Mouse (Mus musculus) brain, embryonic 14.5 days (tissue): ENCODE results near the gene Slc30a3. TPM values are rescaled to one million over a fixed set of nuclear protein-coding genes. Genes with fewer than 3 reads are reported as not detected.

Experiments
- DNase-seq: peaks from one replicate; pipeline ENCODE4 v3.0.0-alpha.2; 2011; ENCODE audit warnings: low read depth
- CTCF ChIP-seq: fragments of 200-500 bp; IDR thresholded peaks from 2 replicates; pipeline ENCODE4 v1.5.1; 2012; ENCODE audit warnings: inconsistent platforms, mild to moderate bottlenecking, moderate library complexity, borderline replicate concordance; ENCODE audit not compliant: insufficient read depth, insufficient read length; ENCODE audit errors: extremely low read depth
- POLR2A ChIP-seq: fragments of 200-500 bp; IDR thresholded peaks from 2 replicates; pipeline ENCODE4 v1.6.1; 2012; ENCODE audit warnings: mild to moderate bottlenecking, inconsistent platforms, borderline replicate concordance; ENCODE audit not compliant: poor library complexity, insufficient read depth, insufficient read length, severe bottlenecking; ENCODE audit errors: extremely low read depth
- polyA plus RNA-seq: library from polyadenylated mRNA; depleted of rRNA; stranded (reverse); fragments of >200 nt; gene quantifications from 2 replicates; pipeline ENCODE4 v1.2.3, GENCODE M21; 2012

Gene Slc30a3
- polyA plus RNA-seq, 1 experiment, result 31.6 TPM

DNA sequence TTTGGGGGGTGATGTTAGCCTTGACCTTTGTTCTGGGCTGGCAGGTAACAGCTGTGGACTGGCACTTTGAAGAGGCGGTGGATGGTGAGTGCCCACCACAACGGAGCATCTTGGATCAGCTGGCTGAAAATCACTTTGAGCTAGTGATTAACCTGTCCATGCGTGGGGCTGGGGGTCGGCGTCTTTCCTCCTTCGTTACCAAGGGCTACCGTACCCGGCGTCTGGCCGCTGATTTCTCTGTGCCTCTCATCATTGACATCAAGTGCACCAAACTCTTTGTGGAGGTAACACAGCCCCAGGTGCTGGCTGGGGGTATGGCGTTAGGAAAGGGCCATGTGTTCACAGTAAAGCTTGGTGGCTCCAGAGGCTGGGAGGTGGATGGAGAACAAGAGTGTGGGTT lies 36.2 kb downstream of the Slc30a3 start:
- no peak for DNase-seq
- TF ChIP-seq POLR2A, result no peak
- TF ChIP-seq CTCF, result no peak

DNA sequence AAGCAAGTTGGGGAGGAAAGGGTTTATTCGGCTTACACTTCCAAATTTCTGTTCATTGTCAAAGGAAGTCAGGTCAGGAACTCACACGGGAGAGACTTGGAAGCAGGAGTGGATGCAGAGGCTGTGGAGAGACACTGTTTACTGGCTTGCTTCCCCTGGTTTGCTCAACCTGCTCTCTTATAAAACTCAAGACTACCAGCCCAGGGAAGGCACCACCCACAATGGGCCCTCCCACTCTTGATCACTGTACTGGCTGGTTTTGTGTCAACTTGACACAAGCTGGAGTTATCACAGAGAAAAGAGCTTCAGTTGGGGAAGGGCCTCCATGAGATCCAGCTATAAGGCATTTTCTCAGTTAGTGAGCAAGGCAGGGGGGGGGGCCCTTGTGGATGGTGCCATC lies 37.0 kb downstream of the Slc30a3 start:
- no peak for TF ChIP-seq CTCF
- no peak for TF ChIP-seq POLR2A
- DNase-seq, result no peak

DNA sequence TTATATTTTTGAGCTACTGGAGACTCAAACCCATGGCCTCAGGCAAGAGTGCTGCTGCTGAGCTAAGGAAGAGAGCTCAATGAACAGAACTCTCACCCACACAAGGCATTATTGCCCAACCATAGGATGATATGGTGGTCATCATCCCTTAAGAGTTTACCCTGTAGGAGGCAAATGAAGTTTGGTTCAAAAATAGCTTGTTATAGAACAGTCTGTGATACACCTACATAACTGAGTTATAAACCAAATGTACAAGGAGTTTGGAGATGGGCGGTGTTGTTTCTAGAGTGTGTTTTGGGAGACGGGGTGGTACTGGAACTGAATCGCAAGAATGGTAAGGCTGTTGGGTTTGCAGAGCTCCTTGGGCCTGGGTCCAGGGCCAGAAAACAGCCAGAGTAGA lies 38.2 kb downstream of the Slc30a3 start:
- DNase-seq, result no peak
- TF ChIP-seq POLR2A (no peak), CTCF (no peak)

DNA sequence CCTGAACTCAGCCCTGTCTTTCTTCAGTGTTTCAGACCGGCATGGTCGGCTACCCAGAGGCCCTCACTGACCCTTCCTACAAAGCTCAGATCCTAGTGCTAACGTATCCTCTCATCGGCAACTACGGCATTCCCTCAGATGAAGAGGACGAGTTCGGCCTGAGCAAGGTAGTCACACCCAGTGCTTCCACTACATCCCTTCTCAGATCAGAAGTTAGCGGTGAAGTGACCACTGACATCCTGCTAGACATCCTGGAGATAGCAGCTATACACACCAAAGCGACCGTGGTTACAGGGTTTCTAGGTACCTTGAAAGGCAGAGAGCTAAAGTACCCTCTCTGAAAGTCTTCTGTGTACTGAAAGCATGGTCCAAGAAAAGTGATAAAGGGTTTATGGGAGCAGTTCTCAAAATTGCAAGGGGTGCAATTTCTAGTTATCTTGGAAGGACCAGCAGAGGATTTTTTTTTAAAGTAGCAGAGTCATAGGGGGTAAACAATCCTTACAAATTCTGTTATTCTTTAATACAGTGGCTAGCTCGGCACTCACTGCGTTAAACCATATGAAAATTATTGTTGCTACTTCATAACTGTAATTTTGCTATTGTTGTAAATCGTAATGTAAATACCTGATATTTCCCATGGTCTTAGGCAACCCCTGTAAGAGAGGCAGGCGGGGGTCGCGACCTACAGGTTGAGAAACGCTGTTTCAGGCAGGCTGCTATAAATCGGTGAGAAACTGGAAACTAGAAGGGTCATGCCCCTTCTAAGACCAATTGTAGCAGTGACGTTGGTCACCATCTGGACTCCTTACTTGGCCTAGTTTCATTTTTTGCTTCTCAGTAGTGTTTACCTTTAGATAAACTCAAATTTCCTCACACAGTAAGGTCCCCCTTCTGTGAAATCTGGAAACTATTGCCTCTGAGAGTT lies 52.6 kb downstream of the Slc30a3 start:
- DNase-seq, result no peak
- TF ChIP-seq POLR2A (no peak), CTCF (no peak)

DNA sequence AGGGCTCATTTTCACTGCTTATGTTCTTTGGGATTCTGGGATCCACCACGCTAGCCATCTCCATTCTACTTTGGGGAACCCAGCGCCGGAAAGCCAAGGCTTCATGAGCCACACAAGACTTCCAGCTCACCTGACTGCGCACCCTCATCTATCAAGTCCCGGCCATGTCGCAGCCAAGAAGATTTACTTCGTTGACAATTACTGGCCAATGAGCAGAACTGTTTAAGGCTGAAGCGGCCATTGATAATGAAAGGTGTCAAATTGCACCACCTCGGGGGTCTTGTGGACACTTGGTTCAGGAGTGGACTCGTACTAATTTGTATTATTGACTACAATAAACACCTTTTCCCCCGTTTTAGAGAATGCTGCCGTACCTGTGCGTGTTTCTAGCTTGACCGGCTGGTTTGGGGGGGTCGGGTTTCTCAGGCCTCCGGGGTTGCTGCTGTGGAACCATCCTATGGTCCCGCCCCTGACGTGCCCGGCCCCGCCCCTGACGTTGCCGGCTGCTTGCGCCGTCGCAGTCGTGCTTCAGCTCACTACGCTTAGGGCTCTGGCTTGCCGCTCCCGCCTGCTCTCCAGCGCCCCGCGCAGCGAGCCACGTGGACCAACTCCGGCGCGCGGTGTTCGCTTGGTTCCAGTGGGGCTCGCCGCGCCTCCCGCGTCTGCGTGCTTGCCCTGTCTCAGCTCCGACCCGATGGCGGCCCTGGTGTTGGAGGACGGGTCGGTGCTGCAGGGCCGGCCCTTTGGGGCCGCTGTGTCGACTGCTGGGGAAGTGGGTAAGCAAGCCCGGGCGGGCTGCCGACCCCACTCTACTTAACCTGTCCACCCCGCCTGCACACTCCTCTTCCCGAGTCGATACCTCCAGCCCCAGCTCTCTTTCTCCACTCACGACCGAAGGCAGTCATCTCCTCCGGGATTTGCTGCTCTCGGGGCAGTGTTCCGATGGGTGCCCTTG lies 53.5 kb downstream of the Slc30a3 start, which contains the start of gene Cad:
Cad (plus strand) TSS at position 520 of the 955 bp plus-strand sequence.
- TF ChIP-seq POLR2A (peak; percentile 68), CTCF (no peak)
- peak; percentile 97 for DNase-seq

DNA sequence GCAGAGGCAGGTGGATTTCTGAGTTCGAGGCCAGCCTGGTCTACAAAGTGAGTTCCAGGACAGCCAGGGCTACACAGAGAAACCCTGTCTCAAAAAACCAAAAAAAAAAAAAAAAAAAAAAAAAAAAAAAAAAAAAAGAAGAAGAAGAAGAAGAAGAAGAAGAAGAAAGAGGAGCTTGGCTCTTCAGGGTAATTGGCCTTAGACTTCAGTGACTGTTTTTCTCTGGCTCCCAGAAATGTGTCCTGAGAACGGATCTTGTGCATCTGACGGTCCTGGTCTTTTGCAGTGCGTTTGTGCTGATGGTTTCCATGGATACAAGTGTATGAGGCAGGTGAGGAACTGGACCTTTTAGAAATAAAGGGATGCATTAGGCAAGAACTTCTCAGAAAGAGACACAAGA lies 54.3 kb downstream of the Slc30a3 start:
- DNase-seq, result peak; percentile 25

- TF ChIP-seq CTCF (no peak), POLR2A (no peak)
These were observed 57.6 kb downstream of the Slc30a3 start for GRCm38 (mm10) chr5:31050427-31050826.

DNA sequence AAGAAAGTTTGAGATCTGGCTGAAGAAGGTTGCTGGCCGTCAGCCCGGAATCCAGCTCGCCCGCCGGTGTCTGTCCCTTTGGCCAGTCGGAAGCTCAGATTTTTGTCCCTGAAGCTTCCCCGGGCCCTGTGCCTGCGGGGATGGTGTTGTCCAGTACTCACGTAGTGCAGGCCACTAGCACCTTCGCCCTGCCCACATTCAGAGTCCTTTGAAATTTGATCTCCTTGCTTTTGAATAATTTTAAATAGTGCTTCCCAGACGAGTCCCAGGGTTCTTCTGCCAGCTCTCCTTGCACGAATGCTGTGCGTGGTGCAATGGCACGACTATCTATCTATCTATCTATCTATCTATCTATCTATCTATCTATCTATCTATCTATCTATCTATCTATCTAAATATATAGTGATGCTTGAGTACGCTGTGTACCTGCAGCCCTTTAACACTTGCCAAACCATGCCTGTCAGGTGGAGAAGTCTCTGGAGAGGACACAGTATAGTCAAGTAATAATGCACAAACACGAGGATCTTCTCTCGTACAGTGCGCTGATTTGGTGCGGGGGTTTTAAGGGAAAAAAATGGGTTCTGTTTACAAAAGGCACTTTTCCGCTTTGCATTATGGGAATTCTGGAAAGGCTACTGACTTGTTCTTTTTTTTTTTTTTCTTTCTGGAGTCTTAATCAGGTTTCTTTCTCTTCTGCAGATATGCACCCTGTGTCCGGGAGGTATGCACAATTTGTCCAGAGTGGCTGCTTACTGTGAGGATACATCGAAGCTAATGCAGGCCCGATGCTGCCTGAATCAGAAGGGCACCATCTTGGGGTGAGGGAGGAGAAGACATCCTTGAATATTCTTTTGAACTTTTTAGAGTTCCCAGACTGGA lies 59.0 kb downstream of the Slc30a3 start, which contains the start of gene Slc5a6:
Slc5a6 (minus strand) TSS at position 162 of the 879 bp plus-strand sequence.
- peak; percentile 82 for DNase-seq
- peak; percentile 61; the same call in 1 of the 2 replicates for TF ChIP-seq CTCF
- TF ChIP-seq POLR2A, result no peak

More at GRCm38 (mm10) chr5:31050427-31050826, 57.6 kb downstream of the Slc30a3 start:
- DNase-seq, result no peak

GRCm38 (mm10) chr5:31047848-31048762 lies 59.9 kb downstream of the Slc30a3 start, which contains the start of gene Atraid:
Gene Atraid, plus strand, starts transcription at chr5:31048312.
- TF ChIP-seq CTCF, result no peak
- peak; percentile 78; the same call in 1 of the 2 replicates for TF ChIP-seq POLR2A
- peak; percentile 99 for DNase-seq

DNA sequence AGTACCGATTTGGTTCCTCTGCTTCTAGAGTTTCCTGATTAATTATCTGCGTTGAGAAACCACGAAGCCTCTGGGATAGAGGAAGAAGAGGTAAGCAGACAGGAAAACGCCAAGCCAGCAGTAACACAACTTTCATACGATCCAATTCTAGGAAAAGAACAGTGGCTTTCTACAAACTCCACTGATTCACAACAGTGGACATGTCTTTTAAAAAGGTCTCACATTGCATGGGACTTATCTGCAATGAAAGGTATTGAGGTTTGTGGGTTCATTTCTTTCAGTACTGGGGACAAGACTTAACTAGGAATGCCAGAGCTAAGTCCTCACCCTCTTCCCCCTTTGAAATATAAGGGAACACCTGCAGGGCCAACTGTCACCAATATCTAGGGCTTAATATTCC lies 61.0 kb downstream of the Slc30a3 start:
- TF ChIP-seq CTCF (no peak), POLR2A (no peak)
- no peak for DNase-seq

DNA sequence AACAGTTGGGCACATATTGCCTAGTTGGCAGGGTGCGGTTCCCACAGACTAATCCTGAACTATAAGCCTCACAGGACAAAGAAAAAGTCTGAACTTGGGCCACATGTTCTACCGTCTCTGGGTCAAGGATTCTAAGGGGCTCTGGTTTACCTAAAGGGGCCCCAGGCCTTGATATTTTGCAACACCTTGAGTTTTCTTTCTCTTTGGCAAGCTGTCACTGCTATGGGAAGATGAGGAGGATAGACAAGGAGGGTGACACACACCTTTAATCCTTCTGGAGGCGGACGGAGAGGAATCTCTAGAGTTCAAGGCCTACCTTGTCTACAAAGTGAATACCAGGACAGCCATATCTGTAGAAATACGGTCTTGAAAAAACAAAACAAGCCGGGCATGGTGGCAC lies 61.6 kb downstream of the Slc30a3 start:
- no peak for DNase-seq
- no peak for TF ChIP-seq POLR2A
- no peak for TF ChIP-seq CTCF
